14 mouse cellular contexts compared by ENCODE assay signal in genomic region chr10:121300659-121301058, GRCm38 (mm10).
"Had no signal": no experiment of that assay in that cellular context is flagged by ENCODE, and none has a peak within 500 bp of the region (broad histone marks: within the 10 kb centered on the region; RNA-seq: fewer than 3 reads in every experiment).

No protein-coding gene starts in this region.

- DNase-seq: liver, postnatal 0 days; lung, adult 2 months; lung, postnatal 14 days; lung, postnatal 4 days; midbrain, embryonic 14.5 days; retina, postnatal 1 day; right cerebral cortex, adult 18-20 months; right cerebral cortex, postnatal 25 days; right cerebral cortex, postnatal 4 days; spleen, adult 18-20 months; thymus, adult 2 months; thymus, postnatal 25 days; thymus, postnatal 4 days had no signal

- ATAC-seq: liver, postnatal 0 days; lung, postnatal 0 days had no signal
